Mouse (Mus musculus) c-Kit-positive CD71-positive TER-119-negative erythroid progenitor cells, embryonic 14.5 days (primary cell): ENCODE results near the gene Parp14.
"Not testable (repeated sequence)": the region's sequence is repeated elsewhere in the genome, so short reads cannot be mapped to it uniquely, and the experiment has no call there.

Experiments
- DNase-seq: peaks from one replicate; pipeline ENCODE4 v3.0.0-alpha.2; 2013; ENCODE audit warnings: low read depth

Parp14 gene

DNA sequence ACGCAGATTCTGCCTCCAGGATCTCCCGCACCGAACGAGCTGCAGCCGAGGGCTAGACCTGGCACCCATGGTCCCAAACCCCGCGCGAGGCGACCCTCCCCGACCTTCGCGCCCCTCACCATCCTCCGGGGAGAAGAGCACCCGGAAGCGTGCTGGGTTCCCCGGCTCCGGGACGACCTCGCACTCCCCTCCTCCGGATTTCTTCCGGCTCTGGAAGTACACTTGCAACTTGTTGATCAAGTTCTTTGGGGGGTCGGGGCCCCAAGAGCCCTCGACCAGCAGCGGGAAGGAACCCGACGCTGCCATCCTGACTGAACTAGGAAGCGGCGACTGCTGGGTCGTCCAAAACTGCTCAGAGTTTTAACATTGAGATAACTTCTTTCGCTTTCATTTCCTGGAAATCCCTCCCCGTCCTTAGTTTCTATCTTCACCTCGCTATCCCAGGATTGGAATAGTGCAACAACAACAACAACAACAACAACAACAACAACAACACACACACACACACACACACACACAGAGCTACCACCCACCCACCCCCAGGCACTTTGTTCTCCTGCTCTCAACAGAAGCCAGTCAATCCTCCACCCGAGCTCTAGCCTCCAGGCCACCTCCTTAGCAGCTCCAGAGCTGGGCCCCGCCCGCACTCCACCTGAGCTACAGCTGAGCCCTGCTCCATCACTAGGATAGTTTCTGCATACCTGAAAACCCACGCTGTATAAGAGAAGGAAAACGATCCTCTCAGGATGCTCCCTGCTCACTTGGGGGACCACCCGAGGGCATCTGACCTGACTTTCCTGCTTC, at the start of gene Parp14:
Gene Parp14 (minus strand): TSS at position 497 of the 804 bp plus-strand sequence.
- DNase-seq = no peak

DNA sequence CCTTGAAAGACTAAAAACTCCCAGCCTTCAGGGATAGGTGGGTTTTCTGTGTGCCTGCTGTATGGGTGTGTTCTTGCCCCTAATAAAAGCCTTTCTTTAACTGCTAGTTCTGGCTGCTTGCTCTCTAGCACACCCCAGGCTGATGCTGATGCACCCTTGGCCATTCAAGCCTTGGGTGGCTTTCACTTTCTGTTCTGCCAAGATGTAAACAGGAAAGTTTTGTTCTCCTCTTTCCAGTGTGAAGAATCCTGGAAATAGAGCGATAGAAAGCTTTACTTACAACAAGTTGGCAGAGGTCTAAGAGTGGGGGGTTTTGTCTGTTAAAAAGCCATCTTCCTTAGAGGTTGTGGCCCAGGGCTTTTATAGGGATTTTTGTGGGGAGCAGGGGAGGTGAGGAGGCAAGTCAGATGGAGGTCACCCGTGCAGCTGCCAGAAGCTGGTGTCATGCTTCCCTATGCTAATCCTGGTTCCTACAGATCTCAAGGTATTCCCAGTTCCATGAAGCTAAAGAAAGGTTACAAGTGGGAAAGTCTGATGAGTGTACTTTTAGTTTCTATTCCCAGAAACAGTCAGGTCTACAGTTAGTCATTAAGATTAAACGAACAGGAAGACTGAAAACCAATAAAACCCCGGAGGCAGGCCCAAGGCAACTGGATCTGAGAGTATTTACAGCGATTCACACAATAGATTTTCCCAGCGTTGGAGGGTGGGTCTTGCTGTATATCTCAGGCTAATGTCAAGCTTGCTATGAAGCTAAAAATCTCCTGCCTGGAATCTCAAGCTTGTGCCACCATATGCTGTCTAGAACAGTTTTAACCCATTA, 47.6 kb upstream of the Parp14 start:
- DNase-seq = no peak

DNA sequence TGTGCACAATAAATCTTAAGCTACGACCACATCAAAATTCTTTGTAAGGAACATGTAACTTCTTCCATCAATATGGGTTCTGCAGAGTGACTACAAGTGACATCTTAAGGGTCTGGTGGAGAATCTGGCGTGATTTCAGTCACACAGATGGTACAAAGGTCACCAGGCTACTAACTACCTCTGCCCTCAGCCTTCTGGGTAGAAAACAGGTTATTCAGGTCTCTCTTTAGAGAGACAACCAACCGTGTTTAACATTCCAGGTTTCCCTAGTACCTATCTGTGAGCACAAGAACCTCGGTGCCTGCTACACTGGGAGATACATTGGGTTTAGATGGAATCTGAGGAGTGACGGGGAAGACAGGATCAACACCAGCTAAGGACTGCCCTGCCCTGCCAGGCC, 43.0 kb upstream of the Parp14 start:
- no peak for DNase-seq

DNA sequence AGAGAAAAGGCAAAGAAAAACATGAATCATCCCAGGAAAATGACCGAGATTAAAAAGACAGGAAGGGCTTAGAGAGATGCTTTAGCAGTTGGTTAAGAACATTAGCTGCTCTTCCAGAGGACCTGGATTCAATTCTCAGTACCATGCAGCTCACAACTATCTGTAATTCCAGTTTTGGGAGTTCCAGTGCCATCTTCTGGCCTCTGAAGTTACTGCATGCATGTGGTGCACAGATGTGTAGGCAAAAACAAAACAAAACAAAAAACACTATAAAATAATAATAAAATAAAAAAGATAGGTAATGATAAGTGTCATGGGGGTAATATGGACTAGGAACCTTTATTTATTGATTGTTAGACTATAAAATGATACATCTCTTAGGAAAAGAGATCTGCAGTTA, 42.2 kb upstream of the Parp14 start:
- DNase-seq = peak; percentile 31

DNA sequence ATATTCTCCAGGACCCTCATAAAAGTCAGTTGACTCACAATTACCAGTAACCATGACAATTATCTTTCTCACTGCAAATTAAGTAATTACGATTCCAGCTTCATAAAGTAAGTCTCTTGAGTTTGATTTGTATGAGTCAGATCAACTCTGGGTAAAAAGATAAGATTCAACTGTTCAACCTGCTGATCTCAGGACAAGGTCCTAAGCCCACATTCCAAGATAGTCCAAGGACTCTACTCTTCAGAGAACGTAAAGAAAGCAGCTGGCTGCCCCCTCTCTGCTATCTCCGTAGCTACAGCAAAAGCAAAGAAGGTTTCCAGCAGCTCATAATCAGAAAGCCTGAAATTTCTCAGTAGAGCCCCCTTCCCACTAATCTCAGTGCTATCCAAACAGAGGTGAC, 40.1 kb upstream of the Parp14 start:
- no peak for DNase-seq

DNA sequence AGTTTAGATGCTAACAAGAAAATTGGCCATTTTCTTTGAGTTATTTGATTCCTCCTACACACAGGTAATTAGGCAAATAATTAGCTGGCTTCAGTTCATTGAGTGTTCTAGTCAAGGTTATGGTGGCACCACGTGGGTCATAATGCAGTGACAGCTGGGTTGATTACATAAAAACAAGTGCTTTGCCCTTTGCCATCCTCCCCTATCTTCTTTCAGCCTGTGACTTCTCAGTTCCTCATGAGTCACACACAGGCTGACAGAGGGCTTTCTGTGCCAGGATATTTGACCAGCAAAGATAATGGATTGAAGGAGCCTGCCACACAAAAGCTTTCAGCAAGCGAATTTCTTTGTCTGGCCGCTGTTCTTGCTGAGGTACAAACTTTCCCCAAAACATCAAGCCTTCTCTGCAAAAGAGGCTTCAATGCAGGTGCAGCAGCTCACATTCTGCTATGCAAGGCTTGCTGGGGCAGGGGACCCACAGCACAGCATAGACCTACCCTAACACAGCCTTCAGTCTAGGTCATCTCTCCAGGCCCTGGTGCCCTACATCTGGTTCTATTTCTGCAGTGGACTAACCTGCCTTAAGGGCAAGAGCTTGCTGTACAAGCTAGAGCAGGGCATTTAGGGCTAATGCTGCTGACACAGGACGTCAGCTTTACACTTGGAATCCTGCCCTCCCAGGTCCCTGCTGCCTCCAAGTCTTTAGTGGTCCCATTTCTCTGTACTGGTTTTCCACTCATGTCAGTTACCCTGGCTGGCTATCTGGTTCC, 36.3 kb upstream of the Parp14 start:
- no peak for DNase-seq

DNA sequence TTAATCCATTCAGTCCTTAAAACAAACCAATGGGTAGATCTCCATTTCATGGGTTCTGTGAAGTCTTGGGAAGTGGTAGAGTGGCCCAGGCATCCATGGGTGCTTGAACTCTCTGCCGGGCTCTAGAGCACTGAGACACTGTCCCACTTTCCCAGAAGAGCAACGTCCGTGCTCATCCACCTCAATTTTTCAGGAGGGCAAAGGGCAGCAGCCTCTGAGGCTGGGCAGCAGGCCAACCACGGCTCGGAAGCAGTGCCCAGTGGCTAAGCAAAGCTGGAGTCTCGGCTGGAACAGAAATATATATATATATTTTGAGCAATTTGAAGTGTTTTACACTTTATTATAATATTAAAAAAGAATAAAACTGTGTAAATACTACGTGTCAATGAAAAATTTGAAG, 35.5 kb upstream of the Parp14 start:
- no peak for DNase-seq

DNA sequence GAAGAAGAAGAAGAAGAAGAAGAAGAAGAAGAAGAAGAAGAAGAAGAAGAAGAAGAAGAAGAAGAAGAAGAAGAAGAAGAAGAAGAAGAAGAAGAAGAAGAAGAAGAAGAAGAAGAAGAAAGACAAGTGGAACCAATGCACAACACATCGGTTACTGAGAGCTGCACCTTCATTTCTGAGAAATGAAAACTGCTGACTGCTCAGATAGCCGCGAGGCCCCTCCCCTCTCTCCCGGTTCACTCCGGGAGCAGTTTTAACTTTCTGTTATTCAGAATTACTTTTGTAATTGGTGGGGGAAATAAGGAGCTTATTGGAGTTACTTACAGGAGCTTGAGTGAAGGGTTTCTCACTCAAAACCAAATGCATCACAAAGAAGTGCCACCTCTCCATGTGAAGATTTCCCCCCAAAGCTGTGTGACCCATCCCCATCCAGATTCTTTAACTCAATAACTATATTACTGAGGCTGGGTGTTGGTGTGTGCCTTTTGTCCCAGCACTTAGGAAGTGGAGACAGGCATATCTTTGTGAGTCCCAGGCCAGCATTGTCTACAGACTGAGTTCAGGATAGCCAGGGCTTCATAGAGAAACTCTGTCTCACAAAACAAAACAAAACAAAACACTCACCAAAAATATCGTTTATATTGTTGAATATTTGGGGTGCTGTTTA, 34.6 kb upstream of the Parp14 start:
- DNase-seq = peak; percentile 47

DNA sequence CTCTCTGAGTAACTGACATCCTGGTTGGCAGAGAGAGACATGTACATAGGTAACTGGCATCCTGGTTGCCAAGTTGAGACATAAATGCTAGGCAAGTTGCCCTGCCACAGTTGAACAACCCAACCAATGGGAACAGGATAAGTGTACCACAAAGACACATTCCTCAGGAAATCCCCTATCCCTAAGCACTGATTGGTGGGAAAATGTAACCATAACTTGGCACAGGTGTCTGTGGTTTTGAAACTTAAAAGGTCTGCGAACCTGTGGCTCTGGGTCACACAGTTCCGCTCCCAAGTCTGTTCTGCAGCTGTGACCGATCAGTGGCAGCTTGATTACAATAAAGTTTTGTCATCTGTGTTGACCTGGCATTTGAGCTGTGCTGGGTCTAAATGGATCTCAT, 34.0 kb upstream of the Parp14 start:
- DNase-seq = no peak

DNA sequence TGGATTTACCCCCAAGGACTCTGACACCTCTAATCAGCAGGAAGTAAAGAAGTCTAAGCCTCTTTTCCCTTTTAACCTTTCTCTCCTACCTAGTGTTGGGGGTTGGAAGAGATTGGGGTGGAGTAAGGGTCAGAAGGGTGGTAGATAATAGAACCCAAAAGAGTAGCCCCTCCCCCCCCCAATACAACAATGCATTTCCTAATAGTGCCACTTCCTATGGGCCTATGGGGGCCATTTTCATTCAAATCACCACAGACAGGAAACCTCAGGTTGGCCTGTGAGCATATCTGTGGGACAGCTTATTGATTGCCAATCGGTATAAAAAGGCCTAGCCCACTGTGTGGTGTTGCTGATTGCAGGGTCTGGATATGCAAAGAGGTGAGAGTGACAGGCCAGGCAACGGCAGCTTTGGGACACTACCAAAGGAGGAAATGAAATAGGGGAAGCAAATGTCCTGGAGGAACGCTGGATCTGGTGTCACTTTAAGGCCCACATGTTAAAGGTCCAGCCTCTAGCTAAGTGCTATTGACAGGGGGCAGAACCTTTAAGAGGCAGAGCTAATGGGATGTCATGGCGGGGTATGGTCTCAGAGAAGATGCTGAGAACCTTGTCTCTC, 32.9 kb upstream of the Parp14 start:
- DNase-seq = no peak

DNA sequence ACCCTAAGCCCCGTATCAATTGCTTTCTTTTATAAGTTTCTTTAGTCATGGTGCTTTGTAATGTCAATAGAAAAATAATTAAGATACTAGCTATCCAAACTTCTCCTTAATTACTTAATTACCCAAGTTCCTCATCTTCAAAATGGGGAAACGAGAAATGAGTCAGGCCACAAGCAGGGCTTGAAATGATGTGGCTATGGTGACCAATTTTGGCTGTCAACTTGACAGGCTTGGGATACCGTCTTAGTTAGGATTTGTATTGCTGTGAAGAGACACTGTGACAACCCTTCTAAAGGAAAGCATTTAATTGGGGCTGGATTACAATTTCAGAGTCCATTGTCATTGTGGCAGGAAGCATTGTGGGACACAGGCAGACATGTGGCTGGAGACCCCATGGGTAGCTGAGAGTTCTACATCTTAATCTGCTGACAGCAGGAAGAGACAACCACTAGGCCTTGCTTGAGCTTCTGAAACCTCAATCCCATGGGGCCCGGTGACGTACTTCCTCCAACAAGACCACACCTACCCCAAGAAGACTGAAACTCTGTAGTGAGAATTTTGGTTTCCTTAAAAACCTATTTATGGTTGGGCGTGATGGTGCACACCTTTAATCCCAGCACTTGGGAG, 31.8 kb upstream of the Parp14 start:
- DNase-seq = no peak

DNA sequence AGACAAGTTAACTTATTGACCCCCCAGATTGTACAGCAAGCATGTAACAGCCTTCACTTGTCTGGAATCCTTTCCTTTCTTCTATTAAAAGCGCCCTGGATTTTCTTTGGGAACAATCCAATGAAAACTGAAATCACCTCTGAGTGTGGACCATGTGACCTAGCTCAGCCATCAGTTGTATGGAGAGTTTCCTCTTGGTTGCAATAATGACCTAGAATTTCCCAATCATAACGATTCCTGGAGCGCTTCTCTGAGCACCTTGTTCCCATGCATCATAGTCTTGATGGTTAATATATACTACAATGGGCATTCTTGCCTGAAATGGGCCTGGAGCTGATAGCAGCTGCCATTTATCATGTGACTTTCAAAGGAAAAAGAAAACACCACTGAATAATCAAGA, 29.2 kb upstream of the Parp14 start:
- no peak for DNase-seq

DNA sequence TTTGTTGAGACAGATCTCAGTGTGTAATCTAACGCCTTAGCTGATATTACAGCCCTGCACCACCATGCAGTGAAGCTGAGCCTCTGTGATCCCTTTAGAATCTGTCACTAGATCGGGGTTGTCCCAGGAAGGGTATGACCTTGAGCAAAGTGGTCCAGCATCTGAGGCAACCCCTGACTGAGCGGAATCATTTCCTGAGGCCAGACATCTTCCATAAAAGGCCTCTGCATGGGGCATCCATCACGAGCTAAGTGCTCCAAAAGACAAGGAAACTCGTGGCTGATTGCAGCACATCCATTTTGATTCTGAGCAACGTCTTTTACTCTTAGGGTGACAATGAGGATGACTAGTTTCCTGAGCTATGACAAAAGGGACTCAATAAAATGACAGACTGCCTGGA, 23.7 kb upstream of the Parp14 start:
- no peak for DNase-seq

DNA sequence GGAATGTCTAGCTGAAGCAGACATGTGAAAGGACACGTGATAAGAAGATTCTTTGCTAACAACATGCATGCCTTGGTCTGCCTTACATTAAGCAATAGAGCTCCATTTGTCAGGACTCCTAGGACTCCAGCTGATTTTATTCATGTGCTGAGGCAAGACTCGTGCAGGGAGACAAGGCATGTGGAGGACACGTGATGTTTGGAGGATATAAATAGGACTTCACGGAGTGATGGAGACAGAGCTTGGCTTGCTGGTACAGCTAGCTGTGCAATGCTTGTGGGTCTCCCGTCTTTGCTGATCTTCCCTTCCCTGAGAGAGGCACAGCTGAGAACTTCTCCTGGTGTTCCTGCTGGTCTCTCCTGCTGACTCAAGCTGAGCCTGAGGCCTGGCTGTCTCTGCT, 20.3 kb upstream of the Parp14 start:
- not testable (repeated sequence) for DNase-seq

DNA sequence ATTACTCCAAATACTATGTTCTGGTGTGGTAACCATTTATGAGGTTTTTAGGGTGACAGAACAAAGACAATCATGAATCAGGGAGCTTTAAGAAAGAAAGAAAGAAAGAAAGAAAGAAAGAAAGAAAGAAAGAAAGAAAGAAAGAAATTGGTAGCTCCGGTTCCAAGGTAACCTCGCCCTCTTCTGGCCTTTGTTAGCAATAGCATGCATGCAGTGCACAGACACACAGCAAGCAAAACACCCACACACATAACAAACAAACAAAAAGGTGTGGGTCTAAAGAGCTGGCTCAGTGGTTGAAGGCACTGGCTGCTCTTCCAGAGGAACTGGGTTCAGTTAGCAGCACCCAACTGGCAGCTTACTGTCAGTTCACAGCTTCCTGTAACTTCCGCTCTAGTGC, 19.3 kb upstream of the Parp14 start:
- no peak for DNase-seq

DNA sequence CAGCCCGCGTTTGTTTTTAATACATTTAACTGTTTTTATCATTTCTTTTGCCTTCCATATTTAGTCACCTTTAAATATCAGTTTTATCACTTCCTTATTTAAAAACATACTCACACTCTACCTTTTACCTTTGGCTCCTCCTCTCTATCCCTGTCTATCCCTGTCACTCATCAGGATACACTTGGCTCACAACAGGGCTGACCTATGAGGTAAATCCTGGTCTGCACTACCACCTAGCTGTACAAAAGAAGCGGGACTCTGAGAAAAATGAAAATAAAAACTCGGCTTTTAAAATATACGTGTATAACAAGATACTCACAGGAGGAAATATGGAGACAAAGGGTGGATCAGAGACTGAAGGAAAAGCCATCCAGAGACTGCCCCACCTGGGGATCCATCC, 17.6 kb upstream of the Parp14 start:
- no peak for DNase-seq

DNA sequence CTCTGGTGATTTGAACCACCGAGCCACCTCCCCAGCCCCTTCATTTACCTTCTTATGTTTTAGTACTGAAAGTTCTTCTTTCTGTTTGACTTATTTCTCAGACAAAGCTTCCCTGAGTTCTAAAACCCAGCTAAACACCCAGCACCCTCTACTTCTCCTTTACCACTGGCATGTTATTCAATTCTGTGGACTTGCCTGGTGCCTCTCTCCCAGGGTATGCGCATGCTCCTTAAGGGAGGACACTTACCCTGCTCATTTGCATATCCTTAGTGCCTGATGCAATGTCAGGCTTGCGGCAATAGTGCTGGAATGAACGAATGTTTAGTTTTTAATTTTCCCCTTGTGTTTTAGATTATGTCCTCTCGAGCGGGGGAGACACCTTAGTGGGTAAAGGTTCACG, 16.8 kb upstream of the Parp14 start:
- DNase-seq = no peak

DNA sequence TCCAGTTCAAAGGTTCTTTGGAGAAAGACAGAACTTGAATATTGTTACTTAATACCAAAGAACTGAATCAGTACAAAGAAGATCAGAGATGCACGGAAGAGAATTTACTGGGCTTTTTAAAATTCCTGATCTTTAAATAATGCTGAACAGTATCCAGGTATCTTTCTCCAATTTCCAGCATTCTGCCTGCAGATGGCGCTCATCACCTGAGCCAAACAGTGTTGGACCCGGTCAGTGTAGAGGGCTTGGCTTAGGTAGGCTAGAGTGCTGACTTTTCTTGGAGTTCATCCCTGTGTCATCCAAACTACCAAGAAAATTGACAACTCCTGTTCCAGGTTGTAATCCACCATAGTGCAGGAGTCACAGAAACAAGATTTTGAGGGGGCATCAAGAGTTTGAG, 3.1 kb upstream of the Parp14 start:
- DNase-seq = no peak

DNA sequence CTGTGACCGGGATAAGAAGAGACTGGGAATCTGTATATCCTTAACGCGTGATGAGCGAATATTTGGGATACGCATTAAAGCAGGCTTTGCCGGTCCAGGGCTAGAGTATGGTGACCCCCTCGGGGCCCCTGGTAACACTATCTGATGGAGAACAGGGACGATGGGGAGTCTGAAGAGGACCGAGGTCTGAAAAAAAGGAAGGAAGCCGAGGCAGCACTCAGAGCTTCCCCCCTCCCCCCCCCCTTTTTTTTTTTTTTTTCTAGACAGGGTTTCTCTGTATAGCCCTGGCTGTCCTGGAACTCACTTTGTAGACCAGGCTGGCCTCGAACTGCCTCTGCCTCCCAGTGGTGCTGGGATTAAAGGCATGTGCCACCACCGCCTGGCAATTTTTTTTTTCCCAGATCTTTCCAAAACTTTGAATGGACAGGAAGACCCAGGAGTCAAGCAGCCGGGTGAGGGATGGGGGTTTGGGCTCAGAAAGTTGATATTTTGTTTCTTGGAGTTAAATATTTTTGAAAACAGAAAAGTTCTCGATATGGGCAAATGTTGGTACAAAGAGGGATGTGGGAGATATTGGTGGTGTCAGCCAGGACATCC, 1.2 kb upstream of the Parp14 start:
- DNase-seq = no peak

DNA sequence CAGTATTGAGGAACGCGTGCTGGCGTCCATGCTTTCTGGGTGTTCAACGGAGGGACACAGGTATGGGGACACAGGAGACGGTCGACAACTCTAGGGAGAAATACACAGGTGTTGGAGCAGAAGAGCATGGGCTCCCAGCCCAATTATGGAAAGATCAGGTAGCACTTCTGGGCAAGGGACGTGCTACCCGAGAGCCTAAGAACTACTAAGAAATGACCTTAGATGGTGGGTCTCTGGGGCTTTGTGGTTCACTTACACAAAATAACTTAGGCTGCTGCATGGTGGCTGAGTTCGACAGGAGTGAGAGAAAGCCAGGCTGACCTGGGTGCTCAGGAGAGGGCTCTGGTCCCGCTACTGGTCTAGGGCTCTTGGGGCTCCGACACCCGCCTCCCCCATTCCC, 554 bp upstream of the Parp14 start:
- no peak for DNase-seq

DNA sequence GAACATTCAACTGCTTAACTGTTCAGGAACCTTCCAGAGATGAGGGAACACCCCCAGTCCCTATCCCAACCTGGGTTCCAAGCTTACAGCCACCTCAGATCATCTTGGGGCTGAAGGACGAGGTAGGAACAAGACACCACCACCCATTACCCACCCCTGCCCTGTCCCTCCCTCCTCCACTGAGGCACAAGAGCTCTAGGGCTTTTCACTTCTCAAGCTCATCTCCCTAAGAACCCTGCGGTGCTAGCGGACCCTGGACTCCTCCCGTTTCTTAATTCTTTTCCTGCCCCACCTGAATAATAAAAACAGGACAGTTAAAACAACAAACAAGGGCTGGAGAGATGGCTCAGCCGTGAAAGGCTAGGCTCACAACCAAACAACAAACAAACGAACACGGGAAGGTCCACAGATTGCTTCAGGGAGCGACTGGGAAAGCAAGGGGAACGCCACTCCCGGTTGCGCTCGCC, 730 bp downstream of the Parp14 start:
- no peak for DNase-seq
